Mouse (Mus musculus) limb, embryonic 10.5 days (tissue): ENCODE results near the gene Elavl1. TPM values are rescaled to one million over a fixed set of nuclear protein-coding genes. Genes with fewer than 3 reads are reported as not detected.

Experiments used
- polyA plus RNA-seq: library from polyadenylated mRNA; unstranded; fragments of >200 nt; fragmentation: Nextera tagmentation; extraction: Ambion mirVana; gene quantifications from 2 replicates; pipeline ENCODE4 v1.2.1, GENCODE M21; 2016

Elavl1 gene
- polyA plus RNA-seq, 1 experiment from 2014 or later, result 373 TPM

Other genes with a start within 250 kb of the Elavl1 start
- gene Cd209f, start 219.6 kb downstream of the Elavl1 start, polyA plus RNA-seq, result not detected in 2 replicates
- gene Cd209g, start 191.3 kb downstream of the Elavl1 start, polyA plus RNA-seq, result not detected in 2 replicates
- gene Evi5l, start 158.8 kb downstream of the Elavl1 start, polyA plus RNA-seq, result 14.4 and 25.5 TPM in 2 replicates
- gene Prr36, start 108.0 kb downstream of the Elavl1 start, polyA plus RNA-seq, result 1.5 and 2.2 TPM in 2 replicates
- 0.11 and 0.20 TPM in 2 replicates for gene Lrrc8e, start 98.6 kb downstream of the Elavl1 start, polyA plus RNA-seq
- 32.8 and 34.2 TPM in 2 replicates for gene Map2k7, start 86.7 kb downstream of the Elavl1 start, polyA plus RNA-seq
- gene Gm49320, start 86.5 kb downstream of the Elavl1 start, polyA plus RNA-seq, result 0.85 and 1.6 TPM in 2 replicates
- 2.8 and 3.3 TPM in 2 replicates for gene Tgfbr3l, start 77.2 kb downstream of the Elavl1 start, polyA plus RNA-seq
- gene Snapc2, start 72.3 kb downstream of the Elavl1 start, polyA plus RNA-seq, result 70.0 and 72.1 TPM in 2 replicates
- gene Ctxn1, start 66.1 kb downstream of the Elavl1 start, polyA plus RNA-seq, result 113 and 132 TPM in 2 replicates
- gene Timm44, start 49.5 kb downstream of the Elavl1 start, polyA plus RNA-seq, result 71.3 and 75.7 TPM in 2 replicates
- gene Ccl25, start 203 bp downstream of the Elavl1 start, polyA plus RNA-seq, result 24.2 and 27.9 TPM in 2 replicates
- 8.3 and 10.2 TPM in 2 replicates for gene Cers4, start 167.6 kb upstream of the Elavl1 start, polyA plus RNA-seq